Mouse (Mus musculus) bone marrow macrophage, adult 2 months (primary cell): ENCODE measurements around the gene Apobec4. TPM values are rescaled to one million over a fixed set of nuclear protein-coding genes. Genes with fewer than 3 reads are reported as not detected.

Source experiments
- H3K27ac ChIP-seq: 2 replicates; pipeline ENCODE4 v1.5.1; 2012; ENCODE audit warnings: low read depth, low read length; ENCODE audit not compliant: insufficient read depth
- H3K4me1 ChIP-seq: 2 replicates; pipeline ENCODE4 v1.6.1; 2012; ENCODE audit warnings: low read length; ENCODE audit not compliant: control insufficient read depth, insufficient read depth
- H3K4me3 ChIP-seq: 2 replicates; pipeline ENCODE4 v1.5.1; 2012; ENCODE audit warnings: mild to moderate bottlenecking, low read length, moderate library complexity; ENCODE audit not compliant: insufficient read depth
- CTCF ChIP-seq: IDR thresholded peaks from 2 replicates; pipeline ENCODE4 v1.5.1; 2012; ENCODE audit warnings: low read depth, mild to moderate bottlenecking, low read length, moderate library complexity
- POLR2A ChIP-seq: IDR thresholded peaks from 2 replicates; pipeline ENCODE4 v1.6.1; 2012; ENCODE audit warnings: mild to moderate bottlenecking, low read depth, low read length, borderline replicate concordance
- polyA plus RNA-seq: library from polyadenylated mRNA; stranded (reverse); fragments of >200 nt; gene quantifications from 2 replicates; pipeline ENCODE4 v1.2.4, GENCODE M21; 2012; ENCODE audit not compliant: missing spikeins, insufficient read depth, insufficient read length

The Apobec4 gene
- polyA plus RNA-seq, 1 experiment: not detected

- peak within 1 kb of the TSS; percentile 86 for H3K27ac ChIP-seq
Observed at GRCm38 (mm10) chr1:152799897-152800296, 49.5 kb downstream of the Apobec4 start, which contains the start of gene Ncf2. Gene Ncf2 (plus strand): TSS chr1:152800194.

GRCm38 (mm10) chr1:152800633-152801176 is 50.4 kb downstream of the Apobec4 start:
- no peak overlapping the region for H3K4me3 ChIP-seq
- no peak overlapping the region for H3K27ac ChIP-seq
- peaks cover 56% of the 10 kb centered on the region for H3K4me1 ChIP-seq
- TF ChIP-seq POLR2A (no peak), CTCF (no peak)

More at GRCm38 (mm10) chr1:152799897-152800296, 49.5 kb downstream of the Apobec4 start, which contains the start of gene Ncf2:
- Histone ChIP-seq H3K4me1 (peaks cover 54% of the 10 kb centered on the region), H3K4me3 (no peak within 1 kb of the TSS)
- no peak for TF ChIP-seq POLR2A
- no peak for TF ChIP-seq CTCF

GRCm38 (mm10) chr1:152804907-152805306 is 54.6 kb downstream of the Apobec4 start:
- Histone ChIP-seq H3K4me1 (peaks cover 40% of the 10 kb centered on the region), H3K27ac (no peak overlapping the region), H3K4me3 (no peak overlapping the region)
- TF ChIP-seq POLR2A: no peak
- no peak for TF ChIP-seq CTCF

Other genes with a start within 250 kb of the Apobec4 start
- 9.7 and 11.9 TPM in 2 replicates for gene Rgl1, start 15.8 kb downstream of the Apobec4 start, polyA plus RNA-seq
- 562 and 626 TPM in 2 replicates for gene Arpc5, start 16.0 kb downstream of the Apobec4 start, polyA plus RNA-seq
- gene Ncf2, start 49.6 kb downstream of the Apobec4 start, polyA plus RNA-seq: 268 and 316 TPM in 2 replicates
- 29.7 and 31.9 TPM in 2 replicates for gene Smg7, start 152.1 kb downstream of the Apobec4 start, polyA plus RNA-seq
- gene Nmnat2, start 204.4 kb downstream of the Apobec4 start, polyA plus RNA-seq: not detected in 2 replicates